Mouse (Mus musculus) kidney, adult 9 months (tissue): ENCODE measurements around the gene Sh3gl3.

ENCODE experiments used
- DNase-seq: peaks from one replicate; pipeline ENCODE4 v3.0.0; 2022

Sh3gl3 gene

GRCm38 (mm10) chr7:82173540-82173939 lies at the start of gene Sh3gl3:
TSS of gene Sh3gl3 (plus strand) at chr7:82173840.
- no peak for DNase-seq

DNA sequence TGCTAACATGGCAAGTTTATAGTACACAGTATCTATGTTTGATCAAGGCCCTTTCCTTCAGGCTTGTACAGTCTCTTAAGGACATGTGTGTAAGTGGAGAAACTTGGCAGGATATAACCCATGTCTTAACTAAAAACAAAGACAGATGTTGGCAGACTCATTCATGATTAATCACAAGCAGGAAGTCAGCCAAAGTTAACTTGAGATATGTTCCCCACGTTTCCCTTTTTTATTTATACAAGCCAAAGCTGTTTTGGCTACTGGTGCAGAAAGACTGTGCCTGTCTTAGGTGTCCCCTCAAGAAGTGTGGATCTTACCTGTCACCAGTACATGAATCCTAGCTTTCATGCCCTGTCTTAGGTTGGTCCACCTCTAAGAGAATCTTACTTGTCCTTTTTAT lies 35.4 kb upstream of the Sh3gl3 start:
- DNase-seq: no peak

DNA sequence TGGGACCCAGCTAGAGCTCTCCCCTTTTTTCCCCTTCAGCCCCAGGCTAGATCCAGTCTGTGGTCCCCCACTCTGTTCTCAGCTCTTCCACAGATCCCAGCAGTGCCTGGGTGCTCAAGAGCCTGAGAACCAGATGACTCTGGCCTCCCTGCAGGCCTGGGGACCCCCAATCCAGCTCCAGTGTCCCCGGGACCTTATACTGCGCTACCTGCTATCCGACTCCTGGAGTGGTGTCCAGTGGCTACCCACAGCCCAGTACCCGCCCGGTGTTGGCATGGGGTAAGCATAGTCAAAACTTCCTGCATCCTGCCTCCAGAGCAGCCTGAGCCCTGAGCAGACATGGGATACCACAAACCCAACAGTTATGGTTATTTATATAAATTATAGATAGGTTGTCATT lies 26.5 kb upstream of the Sh3gl3 start:
- no peak for DNase-seq

GRCm38 (mm10) chr7:82164681-82165080 lies 9.0 kb upstream of the Sh3gl3 start:
- DNase-seq: no peak

DNA sequence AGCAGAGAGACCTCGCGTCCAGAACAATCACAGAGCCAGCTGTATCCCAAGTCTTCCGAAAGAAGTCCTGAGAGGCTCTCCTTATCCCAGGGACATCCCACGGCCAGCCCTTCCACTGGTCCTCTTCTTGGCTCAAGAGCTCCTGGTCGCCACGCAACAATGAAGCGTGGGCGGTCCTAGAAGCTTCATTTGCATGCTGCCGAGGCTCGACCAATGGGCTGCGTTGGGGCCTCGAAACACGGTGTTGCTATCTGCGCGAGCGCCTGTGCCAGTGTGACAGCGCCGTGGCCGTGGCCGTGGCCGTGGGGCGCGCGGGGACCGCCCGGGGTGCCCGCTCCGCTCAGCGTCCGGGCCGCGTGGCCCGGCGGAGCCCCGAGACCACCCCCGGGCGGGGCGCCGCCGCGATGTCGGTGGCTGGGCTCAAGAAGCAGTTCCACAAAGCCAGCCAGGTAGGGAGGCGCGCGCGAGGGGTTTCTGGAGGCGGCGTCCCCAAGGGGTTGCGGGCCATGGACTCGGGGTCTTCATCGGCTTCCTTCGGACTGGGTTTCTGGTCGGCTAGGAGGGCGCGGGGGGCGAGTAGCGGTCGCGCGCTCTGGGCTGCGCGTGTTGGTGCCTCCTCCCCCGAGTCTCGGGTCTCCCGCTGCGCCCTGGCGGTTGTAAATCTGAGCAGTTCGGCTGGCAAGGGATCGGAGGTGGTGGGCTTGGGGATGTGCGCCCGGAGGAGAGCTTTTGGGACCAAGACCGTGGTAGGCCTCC lies 1.1 kb downstream of the Sh3gl3 start:
- DNase-seq: peak; percentile 48

DNA sequence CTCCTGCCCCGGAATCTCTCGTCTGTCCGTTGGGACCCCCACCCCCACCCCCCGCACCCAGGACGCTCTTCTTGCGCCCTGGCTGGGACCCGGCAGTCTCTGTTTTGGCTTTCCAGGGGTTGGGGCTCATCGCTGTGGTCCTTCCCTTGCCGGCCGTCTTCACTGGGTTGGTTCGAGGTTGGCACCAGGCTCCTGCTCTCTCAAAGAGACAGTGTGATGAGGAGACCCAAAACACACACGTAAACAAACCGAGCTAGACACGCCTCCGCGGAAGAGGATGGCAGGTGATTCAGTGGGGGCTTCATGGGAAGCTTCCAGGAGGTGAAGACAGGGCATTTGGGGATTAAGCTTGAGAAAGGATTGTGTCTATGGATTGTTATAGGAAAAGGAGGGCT lies 1.7 kb downstream of the Sh3gl3 start:
- DNase-seq: no peak

DNA sequence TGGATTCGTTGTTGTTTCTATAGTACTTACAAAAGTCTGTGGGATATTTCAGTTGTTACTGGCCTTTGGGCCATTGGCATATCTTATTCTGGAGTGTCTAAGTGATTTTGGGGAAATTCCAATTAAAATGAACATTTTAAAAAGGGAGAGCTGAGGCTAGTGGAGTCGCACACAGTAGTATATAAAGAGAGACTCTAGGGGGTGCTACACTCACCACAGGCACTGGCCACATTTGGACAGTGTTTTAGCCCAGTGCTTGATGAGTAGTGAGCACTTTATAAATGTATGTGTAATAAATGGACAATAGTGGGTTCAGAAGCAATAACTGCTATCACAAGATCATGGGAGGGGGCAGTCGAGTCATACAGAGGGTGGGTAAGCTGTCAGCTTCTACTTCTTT lies 2.6 kb downstream of the Sh3gl3 start:
- no peak for DNase-seq

DNA sequence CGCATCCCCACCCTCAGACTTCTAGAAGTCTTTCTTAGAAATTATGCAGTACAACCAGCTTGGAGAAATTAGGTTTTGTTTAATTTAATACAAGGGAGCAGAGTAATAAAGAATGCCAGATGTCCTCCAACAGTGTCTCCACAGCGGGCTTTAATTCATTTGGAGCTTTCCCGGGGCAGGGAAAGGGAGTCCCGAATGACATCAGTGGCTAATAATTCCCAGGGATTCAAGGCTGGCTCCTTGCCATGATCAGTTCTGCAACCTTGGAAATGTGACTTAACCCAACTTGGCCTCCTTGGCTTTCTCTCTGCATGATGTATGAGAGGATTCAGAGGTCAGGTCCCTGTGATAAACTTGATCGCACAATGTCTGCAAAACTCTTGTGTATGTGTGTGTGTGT lies 3.7 kb downstream of the Sh3gl3 start:
- no peak for DNase-seq

GRCm38 (mm10) chr7:82180919-82181318 lies 7.3 kb downstream of the Sh3gl3 start:
- DNase-seq: no peak

DNA sequence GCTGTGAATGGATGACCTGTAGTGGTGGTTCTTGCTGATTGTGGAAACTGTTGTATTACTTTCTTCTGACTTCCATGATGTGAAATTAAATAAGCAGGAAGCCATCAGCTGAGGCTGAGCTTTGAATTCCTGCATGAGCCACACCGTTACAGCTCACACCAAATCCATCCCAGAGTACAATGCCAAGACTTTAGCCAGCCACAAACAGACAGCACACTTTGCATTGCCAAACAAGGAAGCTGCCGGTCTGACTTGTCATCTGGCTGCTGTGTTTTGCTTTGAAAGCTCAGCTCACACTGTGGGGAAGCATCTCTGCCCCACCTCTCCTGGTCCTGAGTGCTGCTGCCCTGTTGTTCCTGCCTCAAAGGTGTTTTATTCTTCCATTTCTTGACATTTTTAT lies 9.1 kb downstream of the Sh3gl3 start:
- no peak for DNase-seq

DNA sequence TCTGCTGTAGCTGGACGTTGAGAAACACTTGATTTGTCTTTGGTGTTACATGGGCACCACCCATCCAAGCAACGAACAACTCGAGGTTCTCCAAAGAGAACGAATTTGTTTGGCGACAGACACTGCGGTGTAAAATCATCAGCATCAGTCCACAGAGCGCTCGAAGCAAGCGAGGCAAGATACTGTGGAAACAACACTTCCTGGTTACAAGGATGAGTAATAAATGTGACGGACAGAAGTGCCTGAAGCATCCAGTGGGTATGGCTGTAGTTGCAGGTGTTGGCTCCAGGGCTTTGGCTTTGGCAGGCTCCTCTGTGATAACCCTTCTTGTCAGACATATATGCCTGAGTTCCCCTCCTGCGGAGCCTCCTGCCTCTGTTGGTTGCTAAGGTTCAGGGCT lies 18.0 kb downstream of the Sh3gl3 start:
- DNase-seq: no peak

- DNase-seq: no peak
Observed at GRCm38 (mm10) chr7:82192512-82192911, 18.9 kb downstream of the Sh3gl3 start.

- no peak for DNase-seq
Observed at GRCm38 (mm10) chr7:82203111-82203510, 29.5 kb downstream of the Sh3gl3 start.

GRCm38 (mm10) chr7:82204014-82204784 lies 30.6 kb downstream of the Sh3gl3 start:
- peak; percentile 4 for DNase-seq

DNA sequence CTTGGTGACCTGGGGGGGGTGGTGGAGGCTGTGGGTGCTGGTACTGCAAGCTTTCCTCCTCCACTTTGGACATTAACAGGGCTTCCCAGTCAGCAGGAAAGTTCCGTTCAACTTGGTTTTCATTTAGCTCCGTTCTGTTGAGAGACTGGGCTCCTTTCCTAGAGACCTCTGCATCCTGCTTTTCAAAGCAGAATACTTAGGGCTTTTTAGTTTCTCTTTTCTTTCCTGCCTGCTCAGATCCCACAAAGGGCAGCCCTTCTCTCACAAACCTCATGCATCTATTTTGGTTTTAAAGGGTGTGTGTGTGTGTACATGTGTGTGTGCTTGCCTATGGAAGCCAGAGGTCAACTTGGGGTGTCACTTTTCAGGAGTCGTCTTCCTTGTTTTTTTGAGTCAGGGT lies 31.3 kb downstream of the Sh3gl3 start:
- no peak for DNase-seq

DNA sequence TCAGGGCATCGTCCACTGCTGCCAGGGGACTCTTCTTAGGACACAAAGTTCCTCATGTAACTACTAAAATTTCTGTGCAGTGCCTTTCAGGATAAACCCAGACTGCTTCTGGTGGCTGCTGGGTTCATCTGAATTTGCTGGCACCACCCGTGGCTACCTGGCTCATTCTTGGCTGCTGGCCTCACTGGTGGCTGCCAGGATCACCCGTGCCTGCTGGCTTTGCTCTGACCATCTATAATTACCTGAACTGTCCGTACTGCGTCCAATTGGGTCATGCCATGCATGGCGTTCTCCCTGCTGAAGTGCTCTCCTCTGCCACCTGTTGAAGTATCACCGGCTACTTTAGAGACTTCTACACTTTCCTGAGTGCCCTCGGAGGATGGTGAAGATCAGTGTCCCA lies 33.1 kb downstream of the Sh3gl3 start:
- DNase-seq: no peak

DNA sequence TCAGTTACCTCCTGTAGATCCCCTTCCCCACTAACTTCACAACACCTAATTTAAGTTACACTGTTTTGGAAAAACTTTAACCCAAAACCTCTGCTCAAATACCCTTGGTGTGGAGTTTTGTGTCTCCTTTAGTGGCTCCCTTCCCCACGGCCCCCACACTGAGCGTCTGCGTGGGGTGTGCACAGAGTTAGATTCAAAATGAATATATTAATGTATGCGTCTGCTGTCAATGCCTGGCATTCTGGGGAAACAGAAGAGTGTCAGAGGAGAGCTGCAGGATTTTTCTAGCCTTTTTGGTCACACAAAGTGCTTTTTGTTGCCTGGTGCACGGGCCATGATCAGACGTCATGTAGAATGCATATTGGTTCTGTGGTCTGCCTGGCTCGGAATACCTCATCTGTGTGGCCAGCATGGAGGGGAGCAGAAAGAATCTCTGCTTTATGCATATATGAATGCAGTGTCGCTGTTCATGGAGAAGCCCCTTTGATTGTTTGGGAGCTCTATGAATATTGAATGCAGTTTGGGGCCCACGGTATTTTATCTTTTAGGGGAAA lies 47.8 kb downstream of the Sh3gl3 start:
- DNase-seq: no peak

GRCm38 (mm10) chr7:82223906-82224846 lies 50.5 kb downstream of the Sh3gl3 start:
- no peak for DNase-seq

GRCm38 (mm10) chr7:82233201-82233600 lies 59.6 kb downstream of the Sh3gl3 start:
- no peak for DNase-seq

DNA sequence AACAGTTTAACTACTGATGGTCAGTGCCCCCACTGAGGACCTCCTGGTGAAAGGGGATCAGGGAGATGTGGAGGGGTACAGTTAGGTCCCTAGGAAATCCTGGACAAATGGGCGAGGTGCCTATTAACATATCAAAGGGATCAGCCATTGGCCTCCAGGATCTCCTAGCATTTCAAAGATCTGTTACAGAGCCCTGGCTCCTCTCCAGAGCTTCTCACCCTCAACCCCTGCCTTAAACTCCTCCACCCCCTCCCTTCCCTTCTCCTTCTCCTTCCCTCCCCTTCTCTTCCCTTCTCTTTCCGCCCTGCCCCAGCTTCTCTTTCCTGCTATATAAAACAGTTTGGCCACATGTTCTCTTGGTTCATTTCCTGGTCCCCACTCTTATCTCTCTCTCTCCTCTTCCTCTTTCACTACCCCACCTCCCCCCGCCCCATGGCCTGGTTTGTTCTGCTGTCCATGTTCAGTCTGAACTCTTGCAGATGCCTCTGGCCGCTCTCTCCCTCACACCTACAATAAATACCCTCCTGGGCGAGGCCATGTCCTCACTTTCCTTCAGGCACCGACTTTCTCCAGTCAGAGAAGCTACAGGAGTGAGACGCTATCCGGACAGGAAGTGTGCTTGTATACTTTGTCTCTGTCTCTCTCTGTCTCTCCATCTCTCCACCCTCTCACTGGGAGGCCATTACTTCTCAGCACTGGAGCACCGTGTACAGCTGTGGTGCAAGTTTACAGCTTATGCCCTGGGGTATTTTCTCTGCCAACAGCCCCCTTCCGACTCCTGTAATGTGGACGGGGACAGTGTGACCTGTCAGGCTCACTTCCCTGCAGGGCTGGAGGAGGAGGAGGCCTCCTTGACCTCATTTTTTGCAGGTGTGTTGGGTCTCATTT lies 60.6 kb downstream of the Sh3gl3 start:
- no peak for DNase-seq

GRCm38 (mm10) chr7:82234898-82235290 lies 61.3 kb downstream of the Sh3gl3 start:
- DNase-seq: no peak

DNA sequence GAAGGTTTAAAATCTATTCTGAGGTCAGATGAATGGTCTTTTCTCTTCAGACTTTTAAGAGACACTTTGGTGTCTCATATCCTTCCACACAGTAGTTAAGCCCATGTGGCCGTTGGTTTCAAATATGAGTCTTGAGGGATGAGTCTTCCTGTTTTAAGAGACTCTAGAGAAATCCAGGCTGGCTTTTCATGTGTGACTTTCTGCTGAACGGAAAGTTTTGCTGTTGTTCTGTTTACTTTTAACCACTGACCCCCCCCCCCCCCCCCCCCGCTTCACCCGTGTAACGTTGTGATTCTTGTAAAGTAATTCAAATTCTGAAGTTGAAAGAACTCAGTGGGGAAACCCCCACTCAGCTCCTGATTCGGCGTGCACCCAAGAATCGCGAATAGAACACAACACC lies 61.8 kb downstream of the Sh3gl3 start:
- DNase-seq: no peak
